8 mouse cellular contexts compared by ENCODE assay signal in genomic region chr13:58157036-58157435, GRCm38 (mm10). TPM values are rescaled to one million over a fixed set of nuclear protein-coding genes. Genes with fewer than 3 reads are reported as not detected.
DNase-seq lines count a peak whose midpoint lies in the region; ATAC-seq and TF ChIP-seq lines count a peak whose summit lies in the region.

No protein-coding gene starts in this region.

- H3K27me3 ChIP-seq in kidney, embryonic 16.5 days (ENCODE audit: insufficient read depth, low read length): no peaks in the 10 kb centered on the region
- no peaks in the 10 kb centered on the region for H3K27me3 ChIP-seq in forebrain, postnatal 0 days (ENCODE audit: insufficient read depth, low read length)
- H3K27me3 ChIP-seq in liver, embryonic 16.5 days (ENCODE audit: control insufficient read depth, insufficient read depth, low read depth, low read length): no peaks in the 10 kb centered on the region

- 31% methylated on average over 8 of the region's 8 CpGs for WGBS in kidney, embryonic 16.5 days
- WGBS in forebrain, postnatal 0 days: 17% methylated on average over 8 of the region's 8 CpGs
- WGBS in liver, embryonic 16.5 days (ENCODE audit: insufficient replicate concordance): 6% methylated on average over 8 of the region's 8 CpGs

- H3K4me3 ChIP-seq in kidney, embryonic 16.5 days (ENCODE audit: low read length): peak overlapping the region; percentile 86
- H3K4me3 ChIP-seq in forebrain, postnatal 0 days (ENCODE audit: low read depth, low read length): peak overlapping the region; percentile 73
- peak overlapping the region; percentile 81 for H3K4me3 ChIP-seq in liver, embryonic 16.5 days (ENCODE audit: low read depth, low read length)

- H3K36me3 ChIP-seq in kidney, embryonic 16.5 days (ENCODE audit: insufficient read depth, low read length): peaks cover 20% of the 10 kb centered on the region
- peaks cover 13% of the 10 kb centered on the region; the same call in 1 of the 2 replicates for H3K36me3 ChIP-seq in forebrain, postnatal 0 days (ENCODE audit: insufficient read depth)
- H3K36me3 ChIP-seq in liver, embryonic 16.5 days (ENCODE audit: control insufficient read depth, insufficient read depth): peaks cover 13% of the 10 kb centered on the region; the same call in 1 of the 2 replicates

- no peak overlapping the region for H3K27ac ChIP-seq in kidney, embryonic 16.5 days (ENCODE audit: low read length)
- H3K27ac ChIP-seq in forebrain, postnatal 0 days (ENCODE audit: low read depth, low read length): peak overlapping the region; percentile 54; the same call in 1 of the 2 replicates
- H3K27ac ChIP-seq in liver, embryonic 16.5 days (ENCODE audit: low read length): no peak overlapping the region

- peak overlapping the region; percentile 94 for H3K4me2 ChIP-seq in kidney, embryonic 16.5 days (replicated peaks; ENCODE audit: low read depth, low read length)
- peak overlapping the region; percentile 97 for H3K4me2 ChIP-seq in forebrain, postnatal 0 days (ENCODE audit: low read depth)
- H3K4me2 ChIP-seq in liver, embryonic 16.5 days (ENCODE audit: low read depth, low read length): peak overlapping the region; percentile 97

- peaks cover 11% of the 10 kb centered on the region; the same call in 1 of the 2 replicates for H3K4me1 ChIP-seq in kidney, embryonic 16.5 days (ENCODE audit: insufficient read depth, low read length)
- H3K4me1 ChIP-seq in forebrain, postnatal 0 days (ENCODE audit: insufficient read depth): 0 out of 2 replicates have a peak, but pooled peaks cover 5% of the 10 kb centered on the region
- peaks cover 10% of the 10 kb centered on the region for H3K4me1 ChIP-seq in liver, embryonic 16.5 days (ENCODE audit: control insufficient read depth, low read depth, low read length)

- H3K9me3 ChIP-seq in kidney, embryonic 16.5 days (ENCODE audit: low read length): peaks cover 17% of the 10 kb centered on the region
- H3K9me3 ChIP-seq in forebrain, postnatal 0 days (ENCODE audit: low read length): no peaks in the 10 kb centered on the region
- no peaks in the 10 kb centered on the region for H3K9me3 ChIP-seq in liver, embryonic 16.5 days (replicated peaks; ENCODE audit: control insufficient read depth, low read length)

- H3K9ac ChIP-seq in kidney, embryonic 16.5 days (replicated peaks; ENCODE audit: low read length): peak overlapping the region; percentile 83
- H3K9ac ChIP-seq in forebrain, postnatal 0 days: peak overlapping the region; percentile 83
- H3K9ac ChIP-seq in liver, embryonic 16.5 days (ENCODE audit: low read depth, low read length): no peak overlapping the region; the same call in 1 of the 2 replicates

- DNase-seq in kidney, postnatal 4 days: no peak
- peak; percentile 1 for DNase-seq in brain, embryonic 18.5 days (ENCODE audit: low read depth, low spot score)
- no peak for DNase-seq in forebrain, postnatal 0 days
- peak; percentile 40 for DNase-seq in thymus, postnatal 4 days
- DNase-seq in gastrocnemius, adult 8-10 months (ENCODE audit: low spot score in 2 of 2): no peak

- 0 out of 2 replicates have a peak, but pooled peaks have one; percentile 1 for ATAC-seq in kidney, embryonic 16.5 days (ENCODE audit: low FRiP score, low TSS enrichment)
- 0 out of 2 replicates have a peak, but pooled peaks have one; percentile 6 for ATAC-seq in forebrain, postnatal 0 days
- ATAC-seq in liver, embryonic 16.5 days (ENCODE audit: low read depth): no peak
- no peak for ATAC-seq in granulocyte monocyte progenitor cell, adult 5-6 weeks (replicated peaks; ENCODE audit: poor library complexity, severe bottlenecking)

- TF ChIP-seq CTCF in forebrain, postnatal 0 days (IDR thresholded peaks at IDR 0.05; ENCODE audit: low read depth): no peak

RNA-seq across cellular contexts. Expression of gene Idnk, which starts 0.4 kb away (rescaled TPM):
- 38.6 and 39.9 TPM in 2 replicates for polyA plus RNA-seq in kidney, embryonic 16.5 days (2015; fragmentation: Nextera tagmentation; extraction: Ambion mirVana)
- total RNA-seq in forebrain, postnatal 0 days (2014; rRNA removed): 20.0 and 26.0 TPM in 2 replicates
- polyA plus RNA-seq in forebrain, postnatal 0 days (2015; fragmentation: Nextera tagmentation; extraction: Ambion mirVana): 46.9 and 49.9 TPM in 2 replicates
- 18.3 and 18.9 TPM in 2 replicates for polyA plus RNA-seq in liver, embryonic 16.5 days (2015; fragmentation: Nextera tagmentation; extraction: Ambion mirVana)
- total RNA-seq in gastrocnemius, adult 8-10 months (2022): 1 to 10 TPM; 7.7 to 9.3 (median 8.3) TPM
- total RNA-seq in granulocyte monocyte progenitor cell, adult 5-6 weeks (2014; fragmentation: Nextera tagmentation): 44.7 and 45.9 TPM in 2 replicates
- total RNA-seq in granulocyte monocyte progenitor cell, adult 5-6 weeks (2017): 41.6 and 44.6 TPM in 2 replicates

RNA-seq across cellular contexts. Expression of gene Hnrnpa0, which starts 28.7 kb away (rescaled TPM):
- 23.2 and 32.9 TPM in 2 replicates for polyA plus RNA-seq in kidney, embryonic 16.5 days (2015; fragmentation: Nextera tagmentation; extraction: Ambion mirVana)
- 197 and 234 TPM in 2 replicates for total RNA-seq in forebrain, postnatal 0 days (2014; rRNA removed)
- polyA plus RNA-seq in forebrain, postnatal 0 days (2015; fragmentation: Nextera tagmentation; extraction: Ambion mirVana): 76.5 and 86.6 TPM in 2 replicates
- 5.2 and 5.4 TPM in 2 replicates for polyA plus RNA-seq in liver, embryonic 16.5 days (2015; fragmentation: Nextera tagmentation; extraction: Ambion mirVana)
- total RNA-seq in gastrocnemius, adult 8-10 months (2022): 10 to 100 TPM; 27.2 to 39.3 (median 33.8) TPM
- total RNA-seq in granulocyte monocyte progenitor cell, adult 5-6 weeks (2014; fragmentation: Nextera tagmentation): 112 and 130 TPM in 2 replicates
- 77.9 and 83.8 TPM in 2 replicates for total RNA-seq in granulocyte monocyte progenitor cell, adult 5-6 weeks (2017)

RNA-seq across cellular contexts. Expression of gene Klhl3, which starts 43.6 kb away (rescaled TPM):
- polyA plus RNA-seq in kidney, embryonic 16.5 days (2015; fragmentation: Nextera tagmentation; extraction: Ambion mirVana): 8.2 and 9.2 TPM in 2 replicates
- total RNA-seq in forebrain, postnatal 0 days (2014; rRNA removed): 11.9 and 12.2 TPM in 2 replicates
- polyA plus RNA-seq in forebrain, postnatal 0 days (2015; fragmentation: Nextera tagmentation; extraction: Ambion mirVana): 7.6 and 12.6 TPM in 2 replicates
- 1.2 and 1.6 TPM in 2 replicates for polyA plus RNA-seq in liver, embryonic 16.5 days (2015; fragmentation: Nextera tagmentation; extraction: Ambion mirVana)
- under 1 TPM; 0.22 to 0.46 (median 0.31) TPM for total RNA-seq in gastrocnemius, adult 8-10 months (2022)
- 7.4 and 7.8 TPM in 2 replicates for total RNA-seq in granulocyte monocyte progenitor cell, adult 5-6 weeks (2014; fragmentation: Nextera tagmentation)
- total RNA-seq in granulocyte monocyte progenitor cell, adult 5-6 weeks (2017): 4.1 and 4.9 TPM in 2 replicates

RNA-seq across cellular contexts. Expression of gene Ubqln1, which starts 58.4 kb away (rescaled TPM):
- 103 and 104 TPM in 2 replicates for polyA plus RNA-seq in kidney, embryonic 16.5 days (2015; fragmentation: Nextera tagmentation; extraction: Ambion mirVana)
- 125 and 172 TPM in 2 replicates for total RNA-seq in forebrain, postnatal 0 days (2014; rRNA removed)
- polyA plus RNA-seq in forebrain, postnatal 0 days (2015; fragmentation: Nextera tagmentation; extraction: Ambion mirVana): 85.9 and 118 TPM in 2 replicates
- 36.2 and 38.0 TPM in 2 replicates for polyA plus RNA-seq in liver, embryonic 16.5 days (2015; fragmentation: Nextera tagmentation; extraction: Ambion mirVana)
- 10 to 100 TPM; 46.2 to 51.9 (median 49.8) TPM for total RNA-seq in gastrocnemius, adult 8-10 months (2022)
- total RNA-seq in granulocyte monocyte progenitor cell, adult 5-6 weeks (2014; fragmentation: Nextera tagmentation): 49.9 and 50.9 TPM in 2 replicates
- 55.5 and 61.7 TPM in 2 replicates for total RNA-seq in granulocyte monocyte progenitor cell, adult 5-6 weeks (2017)

Comparison
In these comparisons a context has a peak if more than half of its experiments do, and no peak if none do; other contexts are left out.
1. ATAC-seq: peak in kidney, embryonic 16.5 days (single experiment) and forebrain, postnatal 0 days (single experiment); none in liver, embryonic 16.5 days (single experiment) and granulocyte monocyte progenitor cell, adult 5-6 weeks (single experiment).
2. DNase-seq: peak in brain, embryonic 18.5 days (single experiment) and thymus, postnatal 4 days (single experiment); none in kidney, postnatal 4 days (0 of 2), forebrain, postnatal 0 days (single experiment) and gastrocnemius, adult 8-10 months (0 of 2).
3. Peak in every context shown above with its lines, with median percentiles within 50 percentile points of each other: H3K4me2 ChIP-seq and H3K4me3 ChIP-seq.